Mouse (Mus musculus): ENCODE data around the gene C1qtnf5.
A peak's percentile ranks its signal among the peaks of the same experiment; 100 is the strongest.
"Not testable (repeated sequence)": the region's sequence is repeated elsewhere in the genome, so short reads cannot be mapped to it uniquely, and the experiment has no call there.

C1qtnf5 gene

GRCm38 (mm10) chr9:44106596-44106995 lies 449 bp upstream of the C1qtnf5 start:
- DNase-seq, result no peak

- peak; percentile 66 for DNase-seq
These were observed 623 bp downstream of the C1qtnf5 start for GRCm38 (mm10) chr9:44107557-44108179.

- DNase-seq, result no peak
These were observed 1.4 kb downstream of the C1qtnf5 start for GRCm38 (mm10) chr9:44108269-44109055.

GRCm38 (mm10) chr9:44109360-44110095 lies 2.5 kb downstream of the C1qtnf5 start:
- DNase-seq, result peak; percentile 93

- not testable (repeated sequence) for DNase-seq
These were observed 4.9 kb downstream of the C1qtnf5 start for GRCm38 (mm10) chr9:44111909-44112308.

- peak; percentile 99 for DNase-seq
These were observed 6.2 kb downstream of the C1qtnf5 start, which contains the start of the genes Gm49380 and Rnf26 for GRCm38 (mm10) chr9:44113105-44113789. Gene Gm49380 (minus strand): TSS chr9:44113500. Gene Rnf26 (minus strand): TSS chr9:44113517.

GRCm38 (mm10) chr9:44114453-44114852 lies 7.4 kb downstream of the C1qtnf5 start:
- DNase-seq, result no peak

GRCm38 (mm10) chr9:44115599-44115998 lies 8.6 kb downstream of the C1qtnf5 start:
- no peak for DNase-seq

GRCm38 (mm10) chr9:44116182-44116581 lies 9.1 kb downstream of the C1qtnf5 start:
- DNase-seq, result no peak

GRCm38 (mm10) chr9:44119011-44119410 lies 12.0 kb downstream of the C1qtnf5 start:
- peak; percentile 51 for DNase-seq

- no peak for DNase-seq
These were observed 13.0 kb downstream of the C1qtnf5 start for GRCm38 (mm10) chr9:44119948-44120465.

- DNase-seq, result peak; percentile 28
These were observed 17.3 kb downstream of the C1qtnf5 start for GRCm38 (mm10) chr9:44124317-44124716.

GRCm38 (mm10) chr9:44125026-44125425 lies 18.0 kb downstream of the C1qtnf5 start:
- no peak for DNase-seq

- peak; percentile 93 for DNase-seq
These were observed 18.7 kb downstream of the C1qtnf5 start for GRCm38 (mm10) chr9:44125546-44126428.

GRCm38 (mm10) chr9:44126746-44127145 lies 19.7 kb downstream of the C1qtnf5 start:
- no peak for DNase-seq

GRCm38 (mm10) chr9:44127351-44127801 lies 20.3 kb downstream of the C1qtnf5 start:
- no peak for DNase-seq

- no peak for DNase-seq
These were observed 22.6 kb downstream of the C1qtnf5 start for GRCm38 (mm10) chr9:44129633-44130032.

GRCm38 (mm10) chr9:44130034-44130433 lies 23.0 kb downstream of the C1qtnf5 start:
- peak; percentile 69 for DNase-seq

GRCm38 (mm10) chr9:44130581-44131275 lies 23.7 kb downstream of the C1qtnf5 start:
- DNase-seq, result peak; percentile 84

GRCm38 (mm10) chr9:44131276-44131590 lies 24.2 kb downstream of the C1qtnf5 start:
- DNase-seq, result no peak

- DNase-seq, result no peak
These were observed 25.2 kb downstream of the C1qtnf5 start for GRCm38 (mm10) chr9:44132200-44132599.
